Mouse (Mus musculus) brown adipose tissue, adult 24 weeks (tissue): ENCODE results near the gene Rnaseh2c. TPM values are rescaled to one million over a fixed set of nuclear protein-coding genes. Genes with fewer than 3 reads are reported as not detected.

Experiments used
- H3K27ac ChIP-seq: fragments of 200-500 bp; replicated peaks from 2 replicates; pipeline ENCODE4 v1.5.1; 2012; ENCODE audit warnings: low read depth, mild to moderate bottlenecking, low read length
- H3K4me1 ChIP-seq: fragments of 200-500 bp; 2 replicates; pipeline ENCODE4 v1.6.1; 2012; ENCODE audit warnings: low read length, mixed read lengths; ENCODE audit not compliant: control insufficient read depth, insufficient read depth, insufficient read length
- H3K4me3 ChIP-seq: fragments of 200-500 bp; 2 replicates; pipeline ENCODE4 v1.5.1; 2012; ENCODE audit warnings: low read depth, mild to moderate bottlenecking, low read length, moderate library complexity; ENCODE audit not compliant: insufficient read depth
- polyA plus RNA-seq: library from polyadenylated mRNA; stranded (reverse); fragments of >200 nt; gene quantifications from 2 replicates; pipeline ENCODE4 v1.2.4, GENCODE M21; 2012; ENCODE audit not compliant: missing spikeins, insufficient read depth, insufficient read length

The Rnaseh2c gene
- polyA plus RNA-seq, 1 experiment: 55.5 TPM

DNA sequence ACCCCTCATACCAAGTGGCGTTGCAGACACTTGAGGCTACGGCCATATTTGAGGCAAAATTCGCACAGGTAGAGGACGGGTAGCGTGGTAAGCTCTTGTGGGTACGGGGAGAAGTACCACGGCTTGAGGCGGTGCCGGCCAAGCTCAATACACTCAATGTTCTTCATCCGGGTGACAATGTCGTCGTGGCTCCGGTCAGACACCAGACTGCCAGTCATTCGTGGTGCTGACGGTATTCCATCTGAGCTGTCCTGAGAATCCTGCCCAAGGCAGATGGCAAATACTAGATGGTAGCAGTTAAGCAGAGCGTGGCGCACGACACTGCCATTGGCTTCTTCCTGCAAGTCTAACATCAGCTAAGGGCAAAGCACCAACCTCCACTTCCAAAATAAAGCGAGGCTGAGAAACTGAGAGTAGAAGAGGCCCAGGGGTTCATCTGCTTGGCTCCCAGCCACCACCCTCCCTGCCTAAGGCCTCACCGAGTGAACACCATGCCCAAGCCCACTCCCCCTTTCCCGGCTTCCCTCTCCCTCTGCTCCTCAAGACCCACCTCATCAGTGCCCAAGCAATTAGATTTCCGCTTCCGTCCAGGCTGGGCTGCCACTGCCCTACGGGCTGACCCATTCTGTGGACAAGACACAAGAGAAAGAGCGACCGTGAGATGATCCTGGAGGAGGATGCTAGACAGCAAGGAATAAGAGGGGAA is 6.2 kb downstream of the Rnaseh2c start:
- Histone ChIP-seq H3K27ac (no peak overlapping the region), H3K4me1 (peaks cover 6% of the 10 kb centered on the region), H3K4me3 (no peak overlapping the region)

DNA sequence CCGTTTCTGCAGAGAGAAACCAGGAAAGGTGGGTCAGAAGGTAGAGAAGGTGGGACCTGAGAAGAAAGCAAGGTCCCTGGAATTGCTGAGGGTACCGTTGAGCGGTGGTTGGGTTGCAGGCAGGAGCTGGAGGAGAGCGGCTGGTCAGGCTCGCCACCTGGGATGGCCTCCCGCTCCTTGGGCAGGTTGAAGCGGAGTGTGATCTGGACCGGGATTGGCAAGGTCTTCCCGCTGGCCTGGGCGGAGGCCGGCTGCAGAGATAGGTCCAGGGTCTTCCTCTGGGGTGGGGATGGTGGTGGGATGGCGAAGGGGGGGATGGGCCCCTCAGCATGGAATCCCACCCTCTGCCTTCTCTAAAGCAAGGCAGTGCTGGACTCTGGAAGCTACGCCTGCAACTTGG is 7.0 kb downstream of the Rnaseh2c start:
- Histone ChIP-seq H3K4me1 (peaks cover 4% of the 10 kb centered on the region), H3K4me3 (peak overlapping the region; percentile 96; the same call in 1 of the 2 replicates), H3K27ac (no peak overlapping the region)

GRCm38 (mm10) chr19:5609171-5609546 is 7.5 kb downstream of the Rnaseh2c start:
- Histone ChIP-seq H3K4me1 (peaks cover 4% of the 10 kb centered on the region), H3K27ac (peak overlapping the region; percentile 48), H3K4me3 (peak overlapping the region; percentile 96)

GRCm38 (mm10) chr19:5609547-5610404 is 8.1 kb downstream of the Rnaseh2c start, which contains the start of gene Kat5:
Kat5 (minus strand) TSS chr19:5610237.
- Histone ChIP-seq H3K27ac (peak within 1 kb of the TSS; percentile 100), H3K4me1 (peaks cover 4% of the 10 kb centered on the region), H3K4me3 (peak within 1 kb of the TSS; percentile 96)

DNA sequence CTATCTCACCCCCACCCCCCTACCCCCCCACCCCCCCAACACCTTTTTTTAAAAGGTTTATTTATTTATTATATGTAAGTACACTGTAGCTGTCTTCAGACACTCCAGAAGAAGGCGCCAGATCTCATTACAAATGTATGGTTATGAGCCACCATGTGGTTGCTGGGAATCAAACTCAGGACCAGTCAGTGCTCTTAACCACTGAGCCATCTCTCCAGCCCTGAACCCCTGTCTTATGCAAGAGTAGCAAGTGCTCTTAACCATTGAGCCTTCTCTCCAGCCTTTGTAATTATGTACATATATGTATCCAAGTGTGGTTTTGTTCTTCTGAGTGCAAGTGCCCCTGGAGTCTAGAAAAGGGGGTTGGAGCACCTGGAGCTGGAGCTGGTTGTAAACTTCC is 10.3 kb downstream of the Rnaseh2c start:
- Histone ChIP-seq H3K4me1 (peaks cover 4% of the 10 kb centered on the region), H3K4me3 (no peak overlapping the region)

DNA sequence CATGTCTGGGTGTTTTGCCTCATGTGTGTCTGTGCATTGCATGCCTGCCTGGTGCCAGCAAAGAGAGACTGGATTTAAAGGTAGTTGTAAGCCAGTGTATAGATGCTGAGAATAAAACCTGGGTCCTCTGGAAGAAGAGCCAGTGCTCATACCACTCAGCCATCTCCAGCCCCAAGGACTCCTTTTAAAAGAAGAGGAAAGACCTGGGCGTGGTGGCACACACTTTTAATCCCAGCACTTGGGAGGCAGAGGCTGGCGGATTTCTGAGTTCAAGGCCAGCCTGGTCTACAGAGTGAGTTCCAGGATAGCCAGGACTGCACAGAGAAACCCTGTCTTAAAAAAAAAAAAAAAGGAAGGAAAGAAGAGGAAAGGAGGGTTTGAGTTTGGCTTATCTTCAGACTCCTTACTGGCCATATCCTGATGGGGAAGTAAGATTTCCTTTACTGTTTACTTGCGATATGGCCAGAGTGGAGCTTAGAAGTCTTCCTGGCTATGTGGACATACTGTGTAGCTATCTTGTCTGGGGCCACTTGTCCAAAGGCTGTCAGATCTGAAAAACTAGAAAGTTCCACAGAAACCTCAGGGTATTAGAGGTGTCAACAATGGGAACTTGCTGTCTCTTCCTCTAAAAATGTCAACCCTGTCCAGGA is 11.2 kb downstream of the Rnaseh2c start:
- H3K4me1 ChIP-seq: peaks cover 4% of the 10 kb centered on the region
- no peak overlapping the region for H3K27ac ChIP-seq
- H3K4me3 ChIP-seq: no peak overlapping the region

More for the DNA sequence above, 10.3 kb downstream of the Rnaseh2c start:
- H3K27ac ChIP-seq: no peak overlapping the region

DNA sequence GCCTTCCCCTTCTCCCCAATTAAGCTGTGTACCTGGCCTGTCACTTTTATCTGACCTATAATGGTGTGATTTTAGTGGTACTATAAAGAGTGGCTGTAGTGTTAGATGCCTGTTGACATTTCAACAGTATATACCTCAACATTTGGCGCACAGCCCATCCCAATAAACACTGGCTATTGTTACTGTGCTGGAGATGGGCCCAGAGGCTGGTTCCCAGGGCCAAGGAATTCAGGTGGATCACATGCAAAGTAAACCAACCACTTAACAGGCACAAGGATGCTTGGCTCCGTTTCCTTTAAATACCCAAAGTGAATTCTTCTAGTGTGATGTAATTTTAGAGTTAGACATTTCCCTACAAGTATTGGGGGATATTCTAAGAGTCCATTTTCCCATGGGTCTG is 13.3 kb downstream of the Rnaseh2c start:
- Histone ChIP-seq H3K4me1 (peaks cover 4% of the 10 kb centered on the region), H3K27ac (no peak overlapping the region), H3K4me3 (no peak overlapping the region)

DNA sequence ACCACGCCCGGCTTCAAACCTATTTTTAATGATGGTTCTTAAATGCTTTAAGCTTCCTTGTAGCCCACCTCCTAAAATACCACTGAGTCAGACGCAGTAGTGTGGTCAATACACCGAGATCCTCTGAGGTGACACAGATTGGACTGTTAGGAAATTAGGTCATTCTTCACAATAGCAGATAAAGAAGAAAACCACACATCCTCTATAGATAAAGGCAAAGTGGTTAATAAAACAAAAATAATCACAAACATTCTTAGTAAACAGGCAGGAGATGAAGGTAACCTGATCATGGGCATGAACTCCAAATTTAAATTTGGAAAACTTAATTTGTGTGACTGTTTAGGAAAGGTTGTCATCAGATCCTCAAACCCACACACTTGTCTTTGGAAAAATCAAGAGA is 18.3 kb downstream of the Rnaseh2c start:
- Histone ChIP-seq H3K4me3 (no peak overlapping the region), H3K4me1 (no peaks in the 10 kb centered on the region), H3K27ac (no peak overlapping the region)

DNA sequence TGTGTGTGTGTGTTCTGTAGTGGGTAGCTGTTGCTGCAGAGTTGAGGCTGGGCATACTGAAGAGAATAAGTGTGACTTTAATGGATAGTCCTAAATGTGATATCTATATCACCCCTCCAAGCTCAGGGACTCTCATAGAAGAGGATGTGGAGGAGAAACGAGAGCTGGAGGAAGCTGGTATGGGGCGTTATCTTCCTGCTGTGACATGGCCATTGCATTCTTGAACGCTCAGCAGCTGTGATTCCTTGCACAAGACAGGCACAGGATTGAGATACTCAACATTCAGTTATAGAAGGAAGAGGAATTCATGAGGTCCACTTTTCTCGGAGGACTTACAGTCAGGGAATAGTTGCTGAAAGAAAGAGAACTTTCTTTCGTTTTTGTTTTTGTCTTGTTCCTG is 20.2 kb downstream of the Rnaseh2c start:
- H3K4me3 ChIP-seq: no peak overlapping the region
- H3K4me1 ChIP-seq: no peaks in the 10 kb centered on the region
- H3K27ac ChIP-seq: no peak overlapping the region

DNA sequence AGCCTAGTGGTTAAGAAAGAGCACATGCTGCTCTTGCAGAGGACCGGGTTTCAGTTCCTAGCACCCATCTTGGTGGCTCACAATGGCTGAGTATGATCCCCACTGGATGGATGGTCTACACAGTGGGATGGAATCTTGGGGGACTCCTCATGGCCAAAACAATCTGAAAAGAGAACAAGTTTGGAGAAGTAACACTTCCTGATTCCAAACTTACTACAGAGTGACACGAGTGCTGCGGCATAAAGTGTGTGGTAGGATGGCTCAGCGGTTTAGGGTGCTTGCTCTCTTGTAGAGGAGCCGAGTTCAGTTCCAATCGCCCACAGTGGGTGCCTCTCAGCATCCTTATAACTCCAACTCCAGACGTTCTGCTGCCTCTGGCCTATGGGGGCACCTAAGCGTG is 23.6 kb downstream of the Rnaseh2c start:
- no peak overlapping the region for H3K4me3 ChIP-seq
- no peak overlapping the region for H3K27ac ChIP-seq
- no peaks in the 10 kb centered on the region for H3K4me1 ChIP-seq

DNA sequence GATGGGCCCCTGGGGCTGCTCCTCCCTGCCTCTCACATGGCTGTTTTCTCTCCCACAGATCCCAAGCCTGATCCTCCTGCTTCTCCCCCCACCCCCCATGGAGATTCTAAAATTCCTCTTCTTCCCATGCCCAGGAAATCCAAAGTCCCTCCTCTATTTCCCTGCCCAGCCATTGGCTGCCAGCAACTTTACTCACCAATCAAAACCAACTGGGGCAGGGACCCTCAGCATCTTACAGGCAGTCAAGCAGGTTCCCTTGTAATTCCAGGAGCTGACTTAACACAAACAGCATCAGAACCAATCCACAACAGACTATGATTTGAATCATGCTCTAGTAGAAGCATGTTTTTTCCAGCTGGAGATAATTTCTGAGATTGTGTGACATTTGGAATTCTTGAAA is 28.2 kb downstream of the Rnaseh2c start:
- Histone ChIP-seq H3K4me3 (no peak overlapping the region), H3K4me1 (no peaks in the 10 kb centered on the region), H3K27ac (no peak overlapping the region)

DNA sequence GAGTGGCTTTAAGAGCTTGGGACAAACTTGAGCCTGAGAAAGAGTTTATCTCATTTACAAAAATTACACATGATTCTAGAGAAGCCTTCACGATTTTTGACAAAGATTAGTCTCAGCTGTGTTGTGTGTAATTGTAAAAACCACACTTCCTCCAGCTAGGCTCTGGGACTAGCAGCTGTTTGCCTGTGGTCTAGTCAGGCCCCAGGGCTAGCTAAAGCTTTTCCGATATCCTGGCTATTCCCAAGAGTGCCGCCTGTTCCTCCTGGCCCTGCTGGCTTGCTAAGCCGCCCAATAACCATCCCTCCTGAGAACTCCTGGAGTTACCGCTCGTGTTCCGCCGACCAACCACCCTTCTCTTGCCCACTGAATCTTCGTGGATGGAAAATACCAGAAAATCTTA is 30.4 kb downstream of the Rnaseh2c start:
- H3K4me1 ChIP-seq: no peaks in the 10 kb centered on the region
- no peak overlapping the region for H3K27ac ChIP-seq
- no peak overlapping the region for H3K4me3 ChIP-seq

- 0 out of 2 replicates have a peak, but pooled peaks cover 4% of the 10 kb centered on the region for H3K4me1 ChIP-seq
- H3K4me3 ChIP-seq: no peak overlapping the region
- peak overlapping the region; percentile 97; the same call in 1 of the 2 replicates for H3K27ac ChIP-seq
Measured at GRCm38 (mm10) chr19:5636036-5636570, 34.4 kb downstream of the Rnaseh2c start.

DNA sequence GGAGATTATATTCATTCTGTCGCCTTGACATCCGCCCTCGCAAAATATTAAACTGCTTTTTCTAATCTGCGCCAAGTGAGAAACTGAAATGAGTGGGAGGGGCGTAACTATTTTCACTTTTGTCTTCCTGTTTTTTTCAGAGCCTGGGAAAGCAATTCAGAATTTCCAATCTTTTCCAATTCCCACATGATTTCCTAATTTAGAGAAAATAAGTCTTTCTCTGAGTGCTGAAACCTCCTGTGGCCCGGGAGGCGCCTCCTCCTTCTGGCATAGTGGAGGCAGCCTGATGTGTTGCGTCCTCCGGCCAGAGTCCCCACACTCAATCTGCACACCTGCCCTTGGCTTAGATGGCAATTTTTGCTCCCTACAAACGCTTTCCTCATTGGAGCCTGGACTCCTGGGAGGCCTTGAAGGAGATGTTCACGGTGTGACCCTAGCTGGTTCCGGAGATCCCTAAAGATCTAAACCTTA is 34.9 kb downstream of the Rnaseh2c start:
- Histone ChIP-seq H3K27ac (peak overlapping the region; percentile 97), H3K4me3 (peak overlapping the region; percentile 93), H3K4me1 (0 out of 2 replicates have a peak, but pooled peaks cover 4% of the 10 kb centered on the region)
